Mouse (Mus musculus): ENCODE results near the gene Kbtbd13. TPM values are rescaled to one million over a fixed set of nuclear protein-coding genes. Genes with fewer than 3 reads are reported as not detected.

The Kbtbd13 gene
- polyA plus RNA-seq (2012; rRNA removed), result 0.16 and 0.80 TPM in 2 replicates

DNA sequence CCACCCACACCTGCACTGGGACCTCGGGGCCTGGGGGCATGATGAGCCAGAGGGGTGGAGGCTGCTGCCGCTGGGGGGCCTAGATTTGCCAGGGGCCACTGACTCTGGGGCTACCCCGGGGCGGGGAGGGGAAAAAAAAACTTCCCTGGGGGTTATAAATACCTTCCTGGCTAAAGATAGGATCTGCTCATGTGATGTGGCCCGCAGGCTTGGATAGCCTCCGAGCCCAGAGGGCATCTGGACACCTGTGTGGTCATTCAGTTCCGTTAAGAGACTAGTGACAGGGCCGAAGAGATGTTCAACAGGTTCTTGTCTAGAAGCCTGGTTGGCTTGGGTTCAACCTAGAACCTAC, at the start of gene Kbtbd13:
Gene Kbtbd13, minus strand, starts transcription at position 40 of the 352 bp plus-strand sequence.

DNA sequence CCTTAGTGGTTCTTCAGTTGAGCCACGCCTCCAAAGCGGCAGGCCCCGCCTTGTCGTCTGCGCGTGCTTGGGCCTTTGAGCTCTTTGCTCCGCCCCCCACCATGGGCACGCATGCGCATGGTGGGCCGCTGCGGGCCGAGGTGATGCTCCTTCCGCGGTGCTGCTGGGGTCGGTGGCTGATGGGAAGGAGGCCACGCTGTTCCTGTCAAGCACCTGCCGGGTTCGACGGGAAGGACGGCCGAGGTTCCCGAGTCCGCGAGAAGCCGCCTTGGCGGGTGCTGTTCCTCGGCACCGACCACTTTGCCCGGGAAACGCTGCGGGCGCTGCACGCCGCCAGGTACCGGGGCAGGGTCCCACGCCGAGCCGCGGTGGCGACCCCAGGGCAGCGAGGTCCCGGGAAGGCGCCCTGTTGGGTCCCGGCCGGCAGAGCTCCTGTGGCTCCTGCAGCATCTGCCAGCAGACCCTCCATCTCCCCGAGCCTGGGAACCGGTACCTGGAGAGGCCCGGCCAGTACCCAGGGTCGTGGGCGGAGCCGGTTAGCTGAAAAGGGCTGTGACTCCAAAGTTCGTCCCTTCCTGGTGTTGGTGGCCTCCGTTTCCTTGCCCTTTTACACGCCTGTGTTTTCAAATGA, 44.3 kb upstream of the Kbtbd13 start, which contains the start of gene Mtfmt:
Gene Mtfmt, plus strand, starts transcription at position 112 of the 631 bp plus-strand sequence.

GRCm38 (mm10) chr9:65422760-65423501, 31.5 kb upstream of the Kbtbd13 start, which contains the start of gene Slc51b:
Gene Slc51b (minus strand): TSS chr9:65422955.

GRCm38 (mm10) chr9:65398279-65398678, 6.8 kb upstream of the Kbtbd13 start, which contains the start of gene Rasl12:
Gene Rasl12 (plus strand): TSS chr9:65398506.

DNA sequence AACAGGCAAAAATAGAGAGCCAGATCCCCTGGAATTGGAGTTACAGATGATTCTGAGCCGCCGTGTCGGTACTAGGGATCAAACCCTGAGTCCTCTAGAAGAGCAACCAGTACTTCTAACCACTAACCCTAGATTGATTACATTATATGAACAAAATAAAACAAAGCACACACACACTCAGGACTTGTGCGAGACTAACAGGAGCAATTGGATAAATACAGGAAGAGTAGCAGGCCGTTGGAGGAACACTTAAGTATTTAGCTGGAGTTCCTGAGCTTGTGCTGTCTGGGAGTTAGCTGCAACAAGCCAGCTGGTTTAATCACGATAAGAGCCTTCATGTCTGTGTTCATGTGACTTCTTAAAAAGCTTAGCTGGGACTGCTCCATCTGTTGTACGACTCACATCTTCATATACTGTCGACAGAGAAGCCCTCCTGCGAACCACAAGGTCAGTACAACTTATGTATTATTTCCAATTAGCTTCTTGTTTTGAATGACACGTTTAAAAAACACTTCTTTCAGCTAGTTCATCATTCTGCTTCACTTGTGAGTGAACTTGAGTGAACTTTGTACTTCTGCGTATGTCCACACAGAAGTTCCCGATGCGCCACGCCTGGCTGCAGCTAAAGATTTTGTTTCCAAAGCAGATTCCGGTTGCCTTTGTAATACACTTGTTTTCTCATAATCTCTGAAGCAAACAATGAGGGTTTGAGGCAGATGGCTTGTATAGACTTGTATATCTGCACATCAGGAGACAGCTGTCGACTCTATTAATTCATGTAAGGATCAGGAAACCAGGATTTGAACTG, 30.6 kb downstream of the Kbtbd13 start, which contains the start of gene Ubap1l:
Gene Ubap1l, plus strand, starts transcription at position 401 of the 808 bp plus-strand sequence.

DNA sequence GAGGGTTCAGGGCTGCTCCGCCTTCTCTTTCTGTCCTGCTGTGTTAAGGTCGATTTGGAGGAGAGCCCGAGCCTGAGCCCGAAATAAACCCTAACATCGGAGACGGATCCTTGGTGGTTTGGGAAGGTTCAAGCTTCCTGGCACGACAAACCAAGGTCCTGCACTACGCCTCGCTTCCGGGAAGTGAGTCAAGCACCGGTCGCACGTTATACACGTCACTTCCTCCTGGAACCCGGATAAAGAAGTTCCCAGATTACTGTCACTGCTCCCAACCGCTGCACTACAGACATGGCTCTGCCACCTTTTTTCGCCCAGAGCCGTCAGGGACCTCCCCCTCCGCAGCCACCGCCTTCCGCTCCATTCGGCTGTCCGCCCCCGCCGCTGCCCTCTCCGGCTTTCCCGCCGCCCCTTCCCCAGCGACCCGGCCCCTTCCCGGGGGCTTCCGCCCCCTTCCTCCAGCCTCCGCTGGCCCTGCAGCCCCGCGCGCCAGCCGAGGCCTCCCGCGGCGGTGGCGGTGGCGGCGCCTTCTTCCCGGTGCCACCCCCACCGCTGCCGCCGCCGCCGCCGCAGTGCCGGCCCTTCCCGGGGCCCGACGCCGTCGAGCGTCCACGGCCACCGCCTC, 45.5 kb downstream of the Kbtbd13 start, which contains the start of gene Pdcd7:
Gene Pdcd7, plus strand, starts transcription at position 251 of the 622 bp plus-strand sequence.

Other genes starting within 250 kb of the Kbtbd13 start
- 3.5 and 4.8 TPM in 2 replicates for gene Parp16, start 196.3 kb downstream of the Kbtbd13 start, polyA plus RNA-seq (2012; rRNA removed)
- 0.19 and 0.27 TPM in 2 replicates for gene Cilp, start 126.5 kb downstream of the Kbtbd13 start, polyA plus RNA-seq (2012; rRNA removed)
- gene Clpx, start 97.4 kb downstream of the Kbtbd13 start, polyA plus RNA-seq (2012; rRNA removed), result 20.4 and 24.5 TPM in 2 replicates
- gene Pdcd7, start 45.5 kb downstream of the Kbtbd13 start, polyA plus RNA-seq (2012; rRNA removed), result 16.7 and 44.2 TPM in 2 replicates
- 0.93 and 1.6 TPM in 2 replicates for gene Ubap1l, start 30.6 kb downstream of the Kbtbd13 start, polyA plus RNA-seq (2012; rRNA removed)
- 4.2 and 7.0 TPM in 2 replicates for gene Rasl12, start 6.9 kb upstream of the Kbtbd13 start, polyA plus RNA-seq (2012; rRNA removed)
- gene Slc51b, start 31.3 kb upstream of the Kbtbd13 start, polyA plus RNA-seq (2012; rRNA removed), result not detected in 2 replicates
- 19.5 and 22.7 TPM in 2 replicates for gene Mtfmt, start 44.1 kb upstream of the Kbtbd13 start, polyA plus RNA-seq (2012; rRNA removed)
- 30.1 and 51.0 TPM in 2 replicates for gene Spg21, start 69.3 kb upstream of the Kbtbd13 start, polyA plus RNA-seq (2012; rRNA removed)
- 0.29 and 0.35 TPM in 2 replicates for gene Ankdd1a, start 128.5 kb upstream of the Kbtbd13 start, polyA plus RNA-seq (2012; rRNA removed)
- gene Plekho2, start 188.4 kb upstream of the Kbtbd13 start, polyA plus RNA-seq (2012; rRNA removed), result 8.0 and 9.3 TPM in 2 replicates
- gene Pif1, start 195.5 kb upstream of the Kbtbd13 start, polyA plus RNA-seq (2012; rRNA removed), result 22.5 and 33.7 TPM in 2 replicates
- 13.3 and 23.0 TPM in 2 replicates for gene Rbpms2, start 238.0 kb upstream of the Kbtbd13 start, polyA plus RNA-seq (2012; rRNA removed)

Measured in central nervous system, embryonic 11.5 days (tissue).